Mouse (Mus musculus): ENCODE results near the gene Vps26c. TPM values are rescaled to one million over a fixed set of nuclear protein-coding genes. Genes with fewer than 3 reads are reported as not detected.
A peak's percentile ranks its signal among the peaks of the same experiment; 100 is the strongest.

The Vps26c gene
- total and polyA plus RNA-seq, 2 experiments: 18.8 to 33.1 TPM

DNA sequence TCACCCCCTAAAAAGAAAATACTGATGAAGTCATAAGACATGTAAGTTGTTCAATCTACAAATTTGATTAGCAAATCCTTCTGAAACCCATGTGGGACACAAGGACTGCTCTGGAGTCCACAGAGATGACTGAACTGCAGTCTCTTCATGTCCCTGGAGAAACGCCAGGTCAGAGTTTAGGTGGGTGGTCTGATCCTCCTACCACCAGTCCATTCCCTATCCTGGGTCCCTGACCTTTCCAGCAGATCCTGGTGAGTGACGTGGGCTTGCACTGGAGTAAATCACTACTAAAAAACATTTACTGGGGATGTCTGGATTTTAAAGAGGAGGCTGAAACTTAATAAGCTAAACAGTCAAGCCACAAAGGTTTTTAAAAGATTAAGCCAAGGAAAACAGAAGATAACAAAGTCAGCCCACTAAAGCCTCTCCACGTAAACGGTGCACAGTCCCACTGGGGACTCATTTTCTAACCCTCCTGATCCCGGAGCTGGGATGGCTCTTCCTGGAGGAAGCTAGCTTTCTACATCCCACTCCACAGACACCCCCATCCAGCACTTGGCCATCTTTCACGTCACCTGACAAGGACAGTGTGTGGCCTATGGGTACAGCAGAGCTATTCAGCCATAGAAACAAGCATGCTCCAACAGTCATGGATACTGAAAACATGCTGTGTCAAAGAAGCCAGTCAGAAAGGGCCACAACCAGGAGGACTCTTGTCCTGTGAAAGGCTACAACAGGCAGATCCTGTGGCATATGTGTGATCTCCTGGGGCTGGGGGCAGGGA, 2.8 kb downstream of the Vps26c start:
- Histone ChIP-seq H3K9ac (ENCODE audit: low read depth, low read length) (peak overlapping the region; percentile 28; the same call in 1 of the 2 replicates), H3K4me3 (ENCODE audit: insufficient read depth, low read depth, low read length) (no peak overlapping the region), H3K79me2 (ENCODE audit: control insufficient read depth, insufficient read depth, low read length) (peaks cover 16% of the 10 kb centered on the region; the same call in 1 of the 2 replicates), H3K36me3 (ENCODE audit: control insufficient read depth, insufficient read depth, low read length) (no peaks in the 10 kb centered on the region), H3K27me3 (ENCODE audit: control insufficient read depth, insufficient read depth, low read length) (no peaks in the 10 kb centered on the region), H3K27ac (replicated peaks; ENCODE audit: insufficient read depth, low read depth, low read length) (no peak overlapping the region), H3K4me1 (ENCODE audit: control insufficient read depth, insufficient read depth, low read length) (peaks cover 15% of the 10 kb centered on the region)
- DNase-seq (ENCODE audit: extremely low read depth, low read depth, low spot score): no peak
- TF ChIP-seq CTCF (IDR thresholded peaks at IDR 0.05; ENCODE audit: low read depth, low read length) (no peak), POLR2A (IDR thresholded peaks at IDR 0.05; ENCODE audit: extremely low read depth, insufficient read depth, low read length) (no peak)
- WGBS: 53% methylated on average over 6 of the region's 6 CpGs

DNA sequence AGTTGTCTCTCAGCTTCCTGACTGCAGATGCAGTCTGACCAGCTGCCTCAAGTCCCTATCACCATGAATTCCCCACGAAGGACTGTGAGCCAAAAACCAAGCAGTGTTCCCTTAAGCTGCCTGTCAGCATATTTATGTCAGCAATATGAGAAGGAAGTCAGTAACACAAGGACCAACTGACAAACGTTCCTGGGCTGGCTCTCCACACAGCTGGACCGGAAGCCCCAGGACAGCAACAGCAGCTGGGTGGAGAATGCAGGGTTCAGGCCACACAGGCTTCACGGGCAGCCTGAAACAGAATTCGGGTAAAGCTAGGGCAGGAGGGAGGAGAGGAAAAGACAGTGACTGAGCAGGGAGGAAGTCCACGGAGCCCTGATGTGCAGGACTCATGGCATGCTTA, 7.6 kb downstream of the Vps26c start:
- H3K4me3 ChIP-seq (ENCODE audit: insufficient read depth, low read depth, low read length): no peak overlapping the region
- TF ChIP-seq POLR2A (IDR thresholded peaks at IDR 0.05; ENCODE audit: extremely low read depth, insufficient read depth, low read length) (no peak), CTCF (IDR thresholded peaks at IDR 0.05; ENCODE audit: low read depth, low read length) (no peak)
- no peaks in the 10 kb centered on the region; the same call in 1 of the 2 replicates for H3K36me3 ChIP-seq (ENCODE audit: control insufficient read depth, insufficient read depth, low read length)
- peaks cover 9% of the 10 kb centered on the region for H3K4me1 ChIP-seq (ENCODE audit: control insufficient read depth, insufficient read depth, low read length)
- peak; percentile 52 for DNase-seq (ENCODE audit: extremely low read depth, low read depth, low spot score)
- H3K27me3 ChIP-seq (ENCODE audit: control insufficient read depth, insufficient read depth, low read length): no peaks in the 10 kb centered on the region
- H3K27ac ChIP-seq (replicated peaks; ENCODE audit: insufficient read depth, low read depth, low read length): peak overlapping the region; percentile 59
- WGBS: 55% methylated on average over 6 of the region's 6 CpGs
- H3K79me2 ChIP-seq (ENCODE audit: control insufficient read depth, insufficient read depth, low read length): peaks cover 15% of the 10 kb centered on the region; the same call in 1 of the 2 replicates
- 0 out of 2 replicates have a peak overlapping the region, but pooled peaks have one; percentile 8 for H3K9ac ChIP-seq (ENCODE audit: low read depth, low read length)

DNA sequence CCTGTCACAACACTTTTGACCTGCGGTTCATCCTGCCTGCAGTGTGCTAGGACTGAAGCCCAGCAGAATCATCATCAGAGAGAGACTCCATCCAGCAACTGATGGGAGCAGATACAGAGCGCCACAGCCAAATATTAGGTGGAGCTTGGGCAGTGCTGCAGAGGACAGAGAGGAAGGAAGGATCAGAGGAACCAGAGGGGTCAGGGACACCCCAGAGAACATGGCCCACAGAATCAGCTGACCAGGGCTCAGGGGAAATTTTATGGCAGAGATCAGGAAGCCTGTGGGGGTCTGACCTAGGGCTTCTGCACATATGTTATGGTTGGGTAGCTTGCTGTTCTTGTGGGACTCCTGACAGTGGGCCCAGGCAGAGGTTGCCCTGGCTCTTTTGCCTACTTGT, 9.0 kb downstream of the Vps26c start:
- Histone ChIP-seq H3K27ac (replicated peaks; ENCODE audit: insufficient read depth, low read depth, low read length) (no peak overlapping the region), H3K36me3 (ENCODE audit: control insufficient read depth, insufficient read depth, low read length) (no peaks in the 10 kb centered on the region; the same call in 1 of the 2 replicates), H3K4me3 (ENCODE audit: insufficient read depth, low read depth, low read length) (no peak overlapping the region), H3K79me2 (ENCODE audit: control insufficient read depth, insufficient read depth, low read length) (peaks cover 12% of the 10 kb centered on the region; the same call in 1 of the 2 replicates), H3K4me1 (ENCODE audit: control insufficient read depth, insufficient read depth, low read length) (peaks cover 7% of the 10 kb centered on the region), H3K9ac (ENCODE audit: low read depth, low read length) (no peak overlapping the region), H3K27me3 (ENCODE audit: control insufficient read depth, insufficient read depth, low read length) (no peaks in the 10 kb centered on the region)
- DNase-seq (ENCODE audit: extremely low read depth, low read depth, low spot score): no peak
- no peak for TF ChIP-seq POLR2A (IDR thresholded peaks at IDR 0.05; ENCODE audit: extremely low read depth, insufficient read depth, low read length)
- no peak for TF ChIP-seq CTCF (IDR thresholded peaks at IDR 0.05; ENCODE audit: low read depth, low read length)
- 70% methylated on average over 2 of the region's 2 CpGs for WGBS

DNA sequence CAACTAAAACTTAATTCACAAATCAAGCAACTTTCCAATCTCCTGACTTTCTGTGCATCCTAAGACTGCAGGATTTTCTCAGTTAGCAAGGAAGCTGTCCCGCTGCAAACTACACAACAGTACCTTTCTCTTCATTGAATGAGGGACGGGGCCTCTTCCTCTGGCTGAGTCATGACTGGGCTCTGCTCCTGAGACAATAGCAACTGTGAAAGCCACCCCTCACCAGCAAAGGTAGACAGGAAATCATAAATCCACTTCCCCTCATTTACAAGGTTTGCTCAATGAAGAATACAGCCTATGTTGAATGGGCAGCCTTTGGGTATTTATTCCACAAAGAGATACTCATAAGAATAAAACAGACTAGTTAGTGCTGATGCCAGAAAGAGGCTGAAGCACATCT, 16.6 kb downstream of the Vps26c start:
- H3K4me1 ChIP-seq (ENCODE audit: control insufficient read depth, insufficient read depth, low read length): peaks cover 9% of the 10 kb centered on the region
- H3K27ac ChIP-seq (replicated peaks; ENCODE audit: insufficient read depth, low read depth, low read length): no peak overlapping the region
- no peaks in the 10 kb centered on the region for H3K27me3 ChIP-seq (ENCODE audit: control insufficient read depth, insufficient read depth, low read length)
- H3K36me3 ChIP-seq (ENCODE audit: control insufficient read depth, insufficient read depth, low read length): peaks cover 12% of the 10 kb centered on the region
- H3K4me3 ChIP-seq (ENCODE audit: insufficient read depth, low read depth, low read length): no peak overlapping the region
- DNase-seq (ENCODE audit: extremely low read depth, low read depth, low spot score): no peak
- H3K9ac ChIP-seq (ENCODE audit: low read depth, low read length): no peak overlapping the region
- no peaks in the 10 kb centered on the region; the same call in 1 of the 2 replicates for H3K79me2 ChIP-seq (ENCODE audit: control insufficient read depth, insufficient read depth, low read length)
- WGBS: 85% methylated on average over 2 of the region's 2 CpGs
- no peak for TF ChIP-seq POLR2A (IDR thresholded peaks at IDR 0.05; ENCODE audit: extremely low read depth, insufficient read depth, low read length)
- no peak for TF ChIP-seq CTCF (IDR thresholded peaks at IDR 0.05; ENCODE audit: low read depth, low read length)

DNA sequence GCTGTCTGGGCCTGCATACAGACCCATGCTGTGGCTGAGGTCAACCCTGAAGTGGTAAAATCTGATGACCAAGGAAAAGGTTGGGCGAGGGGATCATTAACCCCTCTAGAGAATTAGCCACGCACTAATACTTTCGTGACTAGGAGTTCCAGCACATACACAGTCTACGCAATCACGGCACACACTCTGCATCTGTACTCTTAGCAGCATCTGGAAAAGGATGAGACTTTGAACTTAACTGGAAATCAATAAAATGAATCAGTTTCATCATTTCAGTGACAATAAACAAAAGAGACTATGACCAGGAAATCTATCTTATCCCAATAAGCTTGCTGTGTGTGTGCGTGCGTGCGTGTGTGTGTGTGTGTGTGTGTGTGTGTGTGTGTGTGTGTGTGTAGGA, 17.9 kb downstream of the Vps26c start:
- H3K4me1 ChIP-seq (ENCODE audit: control insufficient read depth, insufficient read depth, low read length): peaks cover 9% of the 10 kb centered on the region
- no peaks in the 10 kb centered on the region for H3K27me3 ChIP-seq (ENCODE audit: control insufficient read depth, insufficient read depth, low read length)
- TF ChIP-seq POLR2A (IDR thresholded peaks at IDR 0.05; ENCODE audit: extremely low read depth, insufficient read depth, low read length): no peak
- TF ChIP-seq CTCF (IDR thresholded peaks at IDR 0.05; ENCODE audit: low read depth, low read length): no peak
- no peak overlapping the region for H3K9ac ChIP-seq (ENCODE audit: low read depth, low read length)
- H3K4me3 ChIP-seq (ENCODE audit: insufficient read depth, low read depth, low read length): no peak overlapping the region
- H3K36me3 ChIP-seq (ENCODE audit: control insufficient read depth, insufficient read depth, low read length): peaks cover 19% of the 10 kb centered on the region; the same call in 1 of the 2 replicates
- H3K79me2 ChIP-seq (ENCODE audit: control insufficient read depth, insufficient read depth, low read length): no peaks in the 10 kb centered on the region
- peak overlapping the region; percentile 59 for H3K27ac ChIP-seq (replicated peaks; ENCODE audit: insufficient read depth, low read depth, low read length)
- DNase-seq (ENCODE audit: extremely low read depth, low read depth, low spot score): peak; percentile 91
- 36% methylated on average over 8 of the region's 8 CpGs for WGBS

DNA sequence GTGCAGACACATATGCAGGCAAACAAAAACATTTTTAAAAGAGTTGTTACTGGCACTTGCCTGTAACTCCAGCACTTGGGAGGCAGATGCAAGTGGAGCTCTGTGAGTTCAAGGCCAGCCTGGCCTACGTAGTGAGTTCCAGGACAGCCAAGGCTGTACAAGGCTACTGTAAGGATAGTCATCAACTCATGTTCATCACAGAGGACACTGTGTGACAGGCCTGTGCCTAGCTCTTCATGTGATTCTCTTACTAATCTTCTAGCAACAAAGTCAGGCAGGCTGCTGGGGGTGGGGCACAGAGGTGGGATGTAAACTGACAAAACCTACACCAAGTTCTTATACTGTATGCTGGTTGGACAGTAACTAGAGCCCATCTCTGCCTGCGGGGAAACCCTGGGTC, 19.6 kb downstream of the Vps26c start:
- Histone ChIP-seq H3K79me2 (ENCODE audit: control insufficient read depth, insufficient read depth, low read length) (no peaks in the 10 kb centered on the region), H3K9ac (ENCODE audit: low read depth, low read length) (no peak overlapping the region), H3K36me3 (ENCODE audit: control insufficient read depth, insufficient read depth, low read length) (peaks cover 25% of the 10 kb centered on the region), H3K27me3 (ENCODE audit: control insufficient read depth, insufficient read depth, low read length) (no peaks in the 10 kb centered on the region), H3K27ac (replicated peaks; ENCODE audit: insufficient read depth, low read depth, low read length) (no peak overlapping the region), H3K4me1 (ENCODE audit: control insufficient read depth, insufficient read depth, low read length) (peaks cover 9% of the 10 kb centered on the region), H3K4me3 (ENCODE audit: insufficient read depth, low read depth, low read length) (no peak overlapping the region)
- DNase-seq (ENCODE audit: extremely low read depth, low read depth, low spot score): no peak
- 81% methylated on average over 2 of the region's 2 CpGs for WGBS
- TF ChIP-seq CTCF (IDR thresholded peaks at IDR 0.05; ENCODE audit: low read depth, low read length) (no peak), POLR2A (IDR thresholded peaks at IDR 0.05; ENCODE audit: extremely low read depth, insufficient read depth, low read length) (no peak)

Data from liver, adult 2 months (tissue).